Mouse (Mus musculus): Measurements from ENCODE around the gene Gm8677. TPM values are rescaled to one million over a fixed set of nuclear protein-coding genes. Genes with fewer than 3 reads are reported as not detected.
"Not testable (repeated sequence)": the region's sequence is repeated elsewhere in the genome, so short reads cannot be mapped to it uniquely, and the experiment has no call there.

The Gm8677 gene
- not detected in 2 replicates for polyA plus RNA-seq (2014; fragmentation: Nextera tagmentation; extraction: Ambion mirVana)

DNA sequence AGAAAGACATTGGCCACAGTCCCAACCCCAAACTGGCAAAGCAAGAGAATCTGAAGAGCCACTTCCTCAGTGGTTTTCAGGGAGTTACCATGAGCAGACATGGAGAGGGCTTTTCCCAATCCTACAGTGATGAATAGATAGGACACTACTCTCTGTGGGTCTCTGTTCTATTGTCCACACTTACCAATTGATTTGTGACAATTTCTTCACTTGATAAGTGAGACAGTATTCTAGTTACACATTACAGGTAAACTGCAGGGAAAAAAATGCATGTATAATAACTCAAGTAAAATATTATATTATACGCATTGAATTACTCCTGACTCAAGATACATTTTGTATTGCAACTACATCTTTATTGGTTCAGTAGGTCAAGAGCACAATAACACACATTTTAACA lies at the start of gene Gm8677:
Gene Gm8677 (minus strand): TSS at position 101 of the 400 bp plus-strand sequence.
- not testable (repeated sequence) for H3K4me1 ChIP-seq (ENCODE audit: control insufficient read depth, insufficient read depth, low read length); DNase-seq (ENCODE audit: low spot score); H3K4me2 ChIP-seq (ENCODE audit: low read depth); H3K9me3 ChIP-seq (ENCODE audit: control insufficient read depth, low read length); H3K27me3 ChIP-seq (ENCODE audit: control insufficient read depth, insufficient read depth, low read length); ATAC-seq (ENCODE audit: insufficient read depth, low FRiP score, low TSS enrichment); H3K9ac ChIP-seq (ENCODE audit: low read length); H3K36me3 ChIP-seq (ENCODE audit: control insufficient read depth, insufficient read depth, low read length); H3K4me3 ChIP-seq (ENCODE audit: low read depth, low read length); H3K27ac ChIP-seq (ENCODE audit: low read depth, low read length)
- WGBS = no CpG with 5 or more reads among the region's 1 CpGs

DNA sequence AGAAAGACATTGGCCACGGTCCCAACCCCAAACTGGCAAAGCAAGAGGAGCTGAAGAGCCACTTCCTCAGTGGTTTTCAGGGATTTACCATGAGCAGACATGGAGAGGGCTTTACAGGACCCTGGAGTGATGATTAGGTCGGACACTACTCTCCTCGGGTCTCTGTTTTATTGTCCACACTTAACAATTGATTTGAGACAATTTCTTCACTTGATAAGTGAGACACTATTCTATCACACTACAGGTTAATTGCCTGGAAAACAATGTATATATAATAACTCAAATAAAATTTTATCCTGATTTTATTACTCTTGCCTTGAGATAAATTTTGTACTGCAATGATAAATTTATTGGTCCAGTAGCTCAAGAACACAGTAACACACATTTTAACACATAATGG lies 30.6 kb upstream of the Gm8677 start, which contains the start of gene Gm4201:
Gene Gm4201 (minus strand): TSS at position 101 of the 400 bp plus-strand sequence.
- not testable (repeated sequence) for DNase-seq (ENCODE audit: low spot score); H3K4me2 ChIP-seq (ENCODE audit: low read depth); H3K4me1 ChIP-seq (ENCODE audit: control insufficient read depth, insufficient read depth, low read length); ATAC-seq (ENCODE audit: insufficient read depth, low FRiP score, low TSS enrichment); H3K27ac ChIP-seq (ENCODE audit: low read depth, low read length); H3K9me3 ChIP-seq (ENCODE audit: control insufficient read depth, low read length); H3K9ac ChIP-seq (ENCODE audit: low read length); H3K27me3 ChIP-seq (ENCODE audit: control insufficient read depth, insufficient read depth, low read length); H3K36me3 ChIP-seq (ENCODE audit: control insufficient read depth, insufficient read depth, low read length); H3K4me3 ChIP-seq (ENCODE audit: low read depth, low read length)
- no CpG with 5 or more reads among the region's 3 CpGs for WGBS

DNA sequence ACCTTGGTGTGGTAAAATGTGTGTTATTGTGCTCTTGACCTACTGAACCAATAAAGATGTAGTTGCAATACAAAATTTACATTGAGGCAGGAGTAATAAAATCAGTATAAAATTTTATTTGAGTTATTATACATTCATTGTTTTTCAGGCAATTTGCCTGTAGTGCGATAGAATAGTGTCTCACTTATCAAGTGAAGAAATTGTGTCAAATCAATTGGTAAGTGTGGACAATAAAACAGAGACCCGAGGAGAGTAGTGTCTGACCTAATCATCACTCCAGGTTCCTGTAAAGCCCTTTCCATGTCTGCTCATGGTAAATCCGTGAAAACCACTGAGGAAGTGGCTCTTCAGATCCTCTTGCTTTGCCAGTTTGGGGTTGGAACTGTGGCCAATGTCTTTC lies 12.0 kb downstream of the Gm8677 start, which contains the start of gene Vmn1r152:
Gene Vmn1r152 (plus strand): TSS at position 301 of the 400 bp plus-strand sequence.
- WGBS = no CpG with 5 or more reads among the region's 3 CpGs
- H3K36me3 ChIP-seq (ENCODE audit: control insufficient read depth, insufficient read depth, low read length); H3K27ac ChIP-seq (ENCODE audit: low read depth, low read length); H3K9ac ChIP-seq (ENCODE audit: low read length); DNase-seq (ENCODE audit: low spot score); H3K27me3 ChIP-seq (ENCODE audit: control insufficient read depth, insufficient read depth, low read length); H3K4me3 ChIP-seq (ENCODE audit: low read depth, low read length); H3K4me2 ChIP-seq (ENCODE audit: low read depth); ATAC-seq (ENCODE audit: insufficient read depth, low FRiP score, low TSS enrichment); H3K9me3 ChIP-seq (ENCODE audit: control insufficient read depth, low read length); H3K4me1 ChIP-seq (ENCODE audit: control insufficient read depth, insufficient read depth, low read length): not testable (repeated sequence)

DNA sequence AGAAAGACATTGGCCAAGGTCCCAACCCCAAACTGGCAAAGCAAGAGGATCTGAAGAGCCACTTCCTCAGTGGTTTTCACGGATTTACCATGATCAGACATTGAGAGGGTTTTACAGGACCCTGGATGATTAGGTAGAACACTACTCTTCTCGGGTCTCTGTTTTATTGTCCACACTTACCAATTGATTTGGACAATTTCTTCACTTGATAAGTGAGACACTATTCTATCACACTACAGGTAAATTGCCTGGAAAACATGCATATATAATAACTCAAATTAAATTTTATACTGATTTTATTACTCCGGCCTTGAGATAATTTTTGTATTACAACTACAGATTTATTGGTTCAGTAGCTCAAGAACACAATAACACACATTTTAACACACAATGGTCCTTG lies 35.1 kb downstream of the Gm8677 start, which contains the start of gene Vmn1r151:
Gene Vmn1r151 (minus strand): TSS at position 101 of the 400 bp plus-strand sequence.
- H3K27me3 ChIP-seq (ENCODE audit: control insufficient read depth, insufficient read depth, low read length); H3K4me3 ChIP-seq (ENCODE audit: low read depth, low read length); H3K36me3 ChIP-seq (ENCODE audit: control insufficient read depth, insufficient read depth, low read length); H3K4me1 ChIP-seq (ENCODE audit: control insufficient read depth, insufficient read depth, low read length); H3K27ac ChIP-seq (ENCODE audit: low read depth, low read length); H3K9ac ChIP-seq (ENCODE audit: low read length); DNase-seq (ENCODE audit: low spot score); H3K4me2 ChIP-seq (ENCODE audit: low read depth); H3K9me3 ChIP-seq (ENCODE audit: control insufficient read depth, low read length); ATAC-seq (ENCODE audit: insufficient read depth, low FRiP score, low TSS enrichment): not testable (repeated sequence)
- 40% methylated on average over 1 of the region's 3 CpGs for WGBS

Other genes with a start within 250 kb of the Gm8677 start
- gene Gm4187, start 205.2 kb downstream of the Gm8677 start, polyA plus RNA-seq (2014; fragmentation: Nextera tagmentation; extraction: Ambion mirVana) = not detected in 2 replicates
- not detected in 2 replicates for gene Gm8660, start 163.8 kb downstream of the Gm8677 start, polyA plus RNA-seq (2014; fragmentation: Nextera tagmentation; extraction: Ambion mirVana)
- not detected in 2 replicates for gene Vmn1r148, start 121.3 kb downstream of the Gm8677 start, polyA plus RNA-seq (2014; fragmentation: Nextera tagmentation; extraction: Ambion mirVana)
- not detected in 2 replicates for gene Vmn1r149, start 96.7 kb downstream of the Gm8677 start, polyA plus RNA-seq (2014; fragmentation: Nextera tagmentation; extraction: Ambion mirVana)
- gene Gm10665, start 70.8 kb downstream of the Gm8677 start, polyA plus RNA-seq (2014; fragmentation: Nextera tagmentation; extraction: Ambion mirVana) = not detected in 2 replicates
- gene Vmn1r151, start 35.2 kb downstream of the Gm8677 start, polyA plus RNA-seq (2014; fragmentation: Nextera tagmentation; extraction: Ambion mirVana) = not detected in 2 replicates
- not detected in 2 replicates for gene Vmn1r152, start 11.9 kb downstream of the Gm8677 start, polyA plus RNA-seq (2014; fragmentation: Nextera tagmentation; extraction: Ambion mirVana)
- not detected in 2 replicates for gene Gm4201, start 30.5 kb upstream of the Gm8677 start, polyA plus RNA-seq (2014; fragmentation: Nextera tagmentation; extraction: Ambion mirVana)
- not detected in 2 replicates for gene Gm4565, start 53.2 kb upstream of the Gm8677 start, polyA plus RNA-seq (2014; fragmentation: Nextera tagmentation; extraction: Ambion mirVana)
- not detected in 2 replicates for gene Vmn1r155, start 123.1 kb upstream of the Gm8677 start, polyA plus RNA-seq (2014; fragmentation: Nextera tagmentation; extraction: Ambion mirVana)
- not detected in 2 replicates for gene Gm8693, start 157.4 kb upstream of the Gm8677 start, polyA plus RNA-seq (2014; fragmentation: Nextera tagmentation; extraction: Ambion mirVana)
- gene Gm4567, start 184.8 kb upstream of the Gm8677 start, polyA plus RNA-seq (2014; fragmentation: Nextera tagmentation; extraction: Ambion mirVana) = not detected in 2 replicates
- not detected in 2 replicates for gene Vmn1r157, start 226.8 kb upstream of the Gm8677 start, polyA plus RNA-seq (2014; fragmentation: Nextera tagmentation; extraction: Ambion mirVana)